Mouse (Mus musculus) frontal cortex, postnatal 36 days (tissue): ENCODE results near the gene Gm49387.

Experiments
- DNase-seq, 2 experiments: peaks; one replicate each; pipeline ENCODE4 v3.0.0; 2022; ENCODE audit warnings: low spot score in 2 of 2

Gene Gm49387

DNA sequence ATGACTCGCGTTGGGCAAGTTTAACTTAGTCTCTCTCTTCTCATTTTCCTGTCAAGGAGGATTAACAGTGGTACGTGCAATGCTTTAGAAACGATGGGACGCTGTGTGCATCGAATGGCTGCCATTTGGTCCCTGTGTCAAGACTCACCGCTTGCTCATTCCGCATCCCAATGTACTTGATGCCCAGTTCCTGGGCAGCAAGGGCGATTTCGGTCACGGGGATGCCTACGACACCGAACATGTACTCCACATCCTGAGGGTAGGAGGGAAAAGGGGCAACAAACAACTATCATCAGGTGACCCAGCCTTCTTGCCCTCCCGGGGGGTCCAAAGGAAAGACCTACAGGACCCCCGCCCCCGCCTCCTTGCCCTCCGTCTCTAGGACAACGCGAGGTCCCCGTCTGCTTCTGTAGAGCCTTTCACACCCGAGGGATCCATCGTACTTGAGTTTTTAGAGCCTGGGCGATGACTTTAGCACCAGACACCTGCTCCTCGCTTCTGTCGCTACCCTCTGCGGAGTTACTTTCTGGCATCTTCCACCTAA is at the start of gene Gm49387:
Gene Gm49387 (minus strand): TSS at position 533 of the 544 bp plus-strand sequence.
- no peak for DNase-seq

DNA sequence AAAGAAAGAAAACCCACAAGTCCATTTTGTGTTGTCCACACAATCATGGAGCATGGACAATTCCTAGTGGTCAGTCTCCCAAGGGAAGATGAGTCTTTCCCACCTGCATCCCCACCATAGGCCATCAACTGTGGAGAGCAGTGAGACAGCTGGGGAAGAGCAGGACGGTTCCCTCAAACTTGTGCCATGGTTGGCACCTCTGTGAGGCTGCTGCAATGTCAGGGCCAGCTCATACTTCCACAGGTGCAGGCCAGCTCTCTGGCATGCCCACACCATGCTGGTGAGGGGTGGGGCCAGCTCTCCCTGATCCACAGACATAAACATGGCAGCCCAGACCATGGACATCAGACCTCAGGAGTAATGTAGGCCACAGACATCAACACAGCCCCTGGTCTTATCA is 45.6 kb upstream of the Gm49387 start:
- DNase-seq = no peak

DNA sequence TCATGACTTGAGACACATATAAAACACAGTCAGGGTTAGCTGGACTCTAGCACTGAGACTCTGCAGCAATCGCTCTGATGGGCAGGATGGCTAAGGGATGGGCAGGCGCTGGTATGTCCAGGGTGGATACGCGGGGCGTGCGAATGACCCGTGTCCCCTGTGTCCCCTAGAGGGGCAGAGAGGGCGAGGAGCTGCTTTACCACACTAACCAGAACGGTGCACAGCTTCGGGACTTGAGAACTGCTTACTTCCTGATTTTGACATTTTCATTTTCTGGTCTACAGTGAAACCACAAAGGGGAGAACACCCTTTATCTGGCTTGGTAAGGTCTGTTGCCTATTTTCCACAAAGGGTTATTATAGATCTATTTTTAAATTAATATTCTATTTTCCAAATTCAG is 45.0 kb upstream of the Gm49387 start:
- DNase-seq = no peak

DNA sequence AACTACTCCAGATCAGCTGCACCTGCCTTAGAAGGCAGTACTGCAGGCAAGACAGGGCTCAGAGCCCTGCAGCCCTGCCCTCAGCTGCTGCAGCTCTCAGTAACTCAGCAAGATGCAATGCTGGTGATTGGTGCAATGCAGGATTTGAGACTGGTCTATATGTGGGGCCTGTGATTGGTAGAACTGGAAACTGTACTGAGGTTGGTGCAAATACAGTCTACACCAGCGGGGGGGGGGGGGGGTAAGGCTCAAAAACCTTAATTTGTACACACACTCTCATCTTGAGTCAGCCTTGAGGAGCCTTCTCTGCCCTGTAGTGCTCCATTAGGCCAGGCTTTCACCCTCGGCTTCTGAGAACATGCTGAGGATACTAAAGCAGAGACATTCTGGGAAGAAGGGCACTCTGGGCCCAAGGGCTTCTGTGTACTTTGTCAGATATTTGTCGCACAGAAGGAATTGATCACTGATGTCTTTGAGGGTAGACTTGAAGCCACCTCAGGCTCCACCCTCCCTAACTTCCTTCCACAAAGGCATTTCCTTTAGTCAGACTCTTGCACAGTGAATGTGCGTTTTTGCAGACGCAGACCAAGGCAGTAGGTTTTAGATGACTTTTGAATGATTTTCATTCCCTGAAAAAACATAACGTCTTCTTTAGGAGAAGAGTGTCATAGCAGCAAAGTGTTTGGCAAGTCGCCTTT is 43.8 kb upstream of the Gm49387 start:
- DNase-seq = no peak

DNA sequence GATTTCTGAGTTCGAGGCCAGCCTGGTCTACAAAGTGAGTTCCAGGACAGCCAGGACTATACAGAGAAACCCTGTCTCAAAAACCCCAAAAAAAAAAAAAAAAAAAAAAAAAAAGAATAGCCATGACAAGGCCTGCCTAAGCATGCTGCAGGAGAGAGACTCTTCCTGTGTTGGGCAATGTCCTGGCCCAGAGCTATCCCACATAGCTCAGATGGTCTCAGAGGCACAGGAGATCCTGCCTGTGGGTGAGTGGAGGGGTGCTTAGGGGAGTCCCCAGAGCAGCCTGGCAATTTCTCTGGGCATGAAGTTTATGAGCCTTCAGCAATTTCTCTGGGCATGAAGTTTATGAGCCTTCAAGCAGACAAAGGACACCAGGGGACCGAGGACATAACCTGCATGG is 42.9 kb upstream of the Gm49387 start:
- DNase-seq = no peak

DNA sequence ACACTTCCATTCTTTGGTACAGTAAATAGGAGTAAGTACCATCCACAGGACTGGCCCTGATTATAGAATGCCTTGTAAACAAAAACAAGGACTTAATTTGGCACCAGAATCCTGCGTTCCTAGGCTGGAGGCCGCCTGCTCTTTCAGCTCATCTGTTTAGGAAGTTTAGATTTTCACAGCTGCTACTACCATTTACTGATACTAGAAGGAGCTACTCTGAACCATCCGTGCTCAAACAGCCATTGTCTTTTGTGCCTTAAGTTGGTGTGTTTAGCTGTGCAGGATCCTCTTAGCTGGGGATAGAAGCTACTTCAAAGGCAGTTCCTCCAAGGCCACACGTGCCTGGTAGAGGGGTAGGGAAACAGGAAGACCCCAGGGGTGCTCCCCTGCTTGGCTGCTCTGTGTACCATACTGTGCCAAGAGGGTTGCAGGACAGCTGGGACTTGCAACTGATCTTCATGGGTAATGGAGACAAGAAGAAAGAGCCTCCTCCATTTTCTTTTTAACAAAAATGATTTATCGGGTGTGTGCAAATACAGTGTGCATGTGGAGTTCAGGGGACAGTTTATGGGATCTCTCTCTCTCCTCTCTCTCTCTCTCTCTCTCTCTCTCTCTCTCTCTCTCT is 41.4 kb upstream of the Gm49387 start:
- DNase-seq = no peak

DNA sequence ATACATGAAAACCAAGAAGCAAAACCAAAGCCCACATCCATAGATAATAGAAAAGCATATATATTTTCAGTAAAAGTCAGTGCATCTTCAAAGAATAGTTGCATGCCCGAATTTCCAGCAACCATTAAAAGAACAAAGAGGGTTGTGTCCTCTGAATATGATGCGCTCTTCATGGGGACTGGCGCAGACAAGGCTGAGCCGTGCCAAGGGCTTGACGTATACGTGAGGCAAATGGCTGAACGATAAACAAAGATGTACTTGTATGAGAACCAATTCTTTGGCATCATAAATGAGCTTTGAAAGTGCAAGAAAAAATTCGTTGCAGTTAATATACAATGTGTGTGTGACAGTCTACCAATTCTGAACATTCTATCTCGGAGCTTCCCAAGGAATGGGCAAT is 40.6 kb upstream of the Gm49387 start:
- DNase-seq = no peak

DNA sequence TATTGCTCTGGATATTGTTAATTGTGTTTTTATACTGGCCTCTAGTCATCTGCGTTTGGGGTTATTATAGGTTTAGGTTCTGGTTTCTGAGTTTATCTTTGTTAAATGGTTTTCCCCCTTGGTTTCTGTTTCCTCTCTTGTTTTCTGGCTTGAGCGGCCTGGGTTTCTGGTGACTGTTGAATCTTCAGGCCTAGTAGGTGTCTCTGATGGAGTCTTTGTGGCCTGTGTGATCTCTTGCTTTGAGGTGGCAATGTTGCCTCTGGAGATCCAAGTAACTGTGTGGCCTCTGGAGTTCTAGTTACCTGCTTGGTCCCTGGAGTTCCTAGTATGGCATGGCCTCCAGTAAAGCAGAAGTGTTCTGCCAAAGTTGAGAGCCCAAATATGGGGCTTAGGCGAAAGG is 40.0 kb upstream of the Gm49387 start:
- no peak for DNase-seq

DNA sequence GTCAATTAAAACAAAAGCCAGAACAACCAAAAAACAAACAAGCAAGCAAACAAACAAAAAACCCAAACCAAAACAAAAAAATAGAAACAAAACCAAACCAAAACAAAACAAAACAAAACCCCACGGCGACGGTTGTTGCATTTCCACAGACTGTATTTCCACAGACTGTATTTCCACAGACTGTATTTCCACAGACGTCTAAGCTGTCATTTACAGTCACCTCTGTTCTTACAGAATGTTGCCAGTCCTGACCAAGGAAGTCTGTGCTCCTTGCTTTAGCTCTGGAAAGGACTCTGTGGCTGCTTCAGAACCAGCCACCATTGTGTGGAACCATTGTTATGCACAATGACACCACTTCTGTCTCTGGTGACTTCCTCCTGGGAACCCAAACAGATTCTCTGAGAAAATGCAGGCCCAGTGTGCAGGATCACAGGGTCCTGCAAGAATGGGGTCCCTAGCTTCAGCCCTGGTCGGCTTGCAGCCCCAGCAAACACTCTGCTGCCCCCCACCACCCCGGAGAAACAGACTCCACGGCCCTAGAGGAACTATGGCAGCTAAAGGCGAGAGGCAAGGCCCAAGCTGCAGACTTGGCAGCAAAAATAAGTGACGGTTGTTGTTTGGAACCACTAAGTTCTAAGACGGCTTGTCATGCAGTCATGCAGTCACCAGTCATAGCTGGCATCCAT is 31.1 kb upstream of the Gm49387 start:
- DNase-seq = no peak

DNA sequence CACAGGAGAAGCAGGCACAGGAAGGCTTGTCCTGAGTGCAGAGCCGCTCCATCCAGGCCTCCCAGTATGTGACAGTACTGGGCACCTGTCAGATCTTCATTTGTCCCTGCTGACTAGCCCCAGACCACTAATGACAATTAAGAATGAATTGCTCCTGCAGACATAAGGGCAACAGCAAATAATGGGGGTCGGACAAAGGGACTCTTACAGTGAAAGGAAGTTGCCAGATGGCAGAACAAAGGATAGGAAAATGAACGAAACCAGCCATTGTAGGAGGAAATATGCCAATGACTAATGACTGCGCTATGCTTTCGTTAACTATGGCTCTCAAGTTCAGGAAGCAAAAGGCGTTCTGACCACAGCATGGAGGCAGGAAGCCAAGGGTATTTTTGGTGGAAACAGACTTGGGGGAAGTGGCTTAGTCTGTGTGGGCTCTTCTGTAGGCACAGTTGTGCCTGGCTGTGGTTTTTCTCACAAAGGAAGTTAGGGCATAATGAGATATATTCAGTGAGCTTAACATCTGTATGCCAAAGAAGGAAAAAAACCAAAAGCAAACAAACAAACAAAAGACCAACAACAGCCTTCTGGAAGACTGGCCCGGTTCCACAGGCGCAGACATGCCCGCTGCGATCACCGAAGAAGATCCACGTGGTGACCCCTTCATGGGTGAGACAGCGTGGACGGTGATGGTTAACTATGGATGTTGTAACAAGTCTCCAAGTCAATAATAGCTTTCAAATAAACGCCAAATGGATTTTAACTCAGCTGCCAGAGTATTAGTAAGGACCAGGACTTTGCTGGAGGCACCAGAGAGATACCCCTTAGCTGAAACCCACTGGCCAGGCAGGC is 29.2 kb upstream of the Gm49387 start:
- no peak for DNase-seq

DNA sequence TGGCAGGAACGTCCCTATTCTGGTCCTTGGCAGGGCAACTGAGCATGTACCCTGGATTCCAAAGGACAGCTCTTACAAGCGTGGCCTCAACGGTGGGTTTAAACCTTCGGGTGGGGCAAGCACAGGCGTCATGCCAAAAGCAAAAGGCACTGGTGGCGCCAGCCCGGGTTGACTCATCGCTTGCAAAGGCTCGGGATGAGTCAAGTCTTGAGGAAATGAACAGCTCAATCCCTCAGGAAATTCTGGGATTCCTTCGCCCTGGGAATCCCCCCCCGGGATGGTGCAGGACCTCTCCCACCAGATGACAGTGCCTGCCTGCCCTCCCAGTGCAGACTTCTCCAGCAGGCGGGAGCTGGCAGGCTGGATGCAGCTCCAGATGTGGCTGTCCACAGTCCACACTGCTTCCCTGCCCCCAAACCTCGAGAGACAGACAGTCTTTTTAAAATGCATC is 28.5 kb upstream of the Gm49387 start:
- DNase-seq = peak; percentile 75 to 84

DNA sequence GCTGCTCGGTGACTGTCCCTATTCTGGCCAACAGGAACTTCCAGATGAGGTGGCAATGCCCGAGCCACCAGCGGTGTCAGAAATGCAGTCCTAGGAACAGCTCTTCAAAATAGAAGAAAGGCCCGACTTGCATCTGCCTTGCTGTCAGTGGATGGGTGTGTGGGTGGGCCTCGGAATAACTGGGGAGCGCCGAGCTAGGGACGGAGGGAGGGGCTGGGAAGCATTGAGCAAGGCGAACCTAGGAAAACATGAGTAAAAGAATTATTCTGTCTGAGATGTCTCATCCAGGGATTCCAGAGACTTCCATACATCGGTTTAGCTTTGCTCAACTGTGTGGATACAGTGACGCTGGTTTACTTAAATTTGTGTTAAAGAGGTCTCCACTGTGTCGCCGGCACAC is 27.6 kb upstream of the Gm49387 start:
- peak in 1 of 2 experiments; percentile 50 for DNase-seq

DNA sequence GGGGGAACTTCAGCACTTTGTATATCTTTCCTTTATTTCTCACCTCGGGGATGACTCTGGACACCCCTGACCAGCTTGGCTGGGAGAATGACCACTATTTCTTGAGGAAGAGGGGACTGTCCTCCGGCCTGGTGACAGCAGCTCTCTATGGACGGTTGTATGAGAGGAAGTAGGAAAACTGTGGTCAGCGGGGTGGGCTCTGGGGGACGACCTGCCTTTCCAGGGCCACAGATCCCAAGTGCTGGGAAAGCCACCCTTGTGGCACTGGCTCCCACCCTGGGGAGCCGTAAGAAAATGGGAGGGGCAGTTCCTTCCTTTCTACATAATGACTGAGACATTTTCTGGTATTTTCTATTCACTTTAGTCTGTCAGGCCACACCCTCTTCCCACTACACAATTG is 27.1 kb upstream of the Gm49387 start:
- no peak for DNase-seq

DNA sequence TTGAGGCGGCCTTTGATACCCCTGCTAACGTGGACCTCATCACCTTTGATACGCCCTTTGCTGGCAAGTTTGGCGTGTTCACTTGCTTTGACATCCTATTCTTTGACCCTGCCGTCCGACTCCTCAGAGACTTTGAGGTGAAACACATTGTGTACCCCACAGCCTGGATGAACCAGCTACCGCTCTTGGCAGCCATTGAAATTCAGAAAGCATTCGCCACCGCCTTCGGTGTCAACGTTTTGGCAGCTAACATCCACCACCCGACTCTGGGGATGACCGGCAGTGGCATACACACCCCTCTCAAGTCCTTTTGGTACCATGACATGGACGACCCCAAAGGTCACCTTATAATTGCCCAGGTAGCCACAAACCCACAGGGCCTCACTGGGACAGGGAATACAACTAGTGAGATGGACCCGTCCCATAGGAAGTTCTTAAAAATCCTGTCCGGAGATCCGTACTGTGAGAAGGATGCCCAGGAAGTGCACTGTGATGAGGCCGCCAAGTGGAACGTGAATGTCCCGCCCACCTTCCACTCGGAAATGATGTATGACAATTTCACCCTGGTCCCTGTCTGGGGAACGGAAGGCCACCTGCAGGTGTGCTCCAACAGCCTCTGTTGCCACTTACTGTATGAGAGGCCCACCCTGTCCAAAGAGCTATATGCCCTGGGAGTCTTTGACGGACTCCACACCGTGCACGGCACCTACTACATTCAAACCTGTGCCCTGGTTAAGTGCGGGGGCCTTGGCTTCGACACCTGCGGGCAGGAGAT is 26.4 kb upstream of the Gm49387 start:
- no peak for DNase-seq

DNA sequence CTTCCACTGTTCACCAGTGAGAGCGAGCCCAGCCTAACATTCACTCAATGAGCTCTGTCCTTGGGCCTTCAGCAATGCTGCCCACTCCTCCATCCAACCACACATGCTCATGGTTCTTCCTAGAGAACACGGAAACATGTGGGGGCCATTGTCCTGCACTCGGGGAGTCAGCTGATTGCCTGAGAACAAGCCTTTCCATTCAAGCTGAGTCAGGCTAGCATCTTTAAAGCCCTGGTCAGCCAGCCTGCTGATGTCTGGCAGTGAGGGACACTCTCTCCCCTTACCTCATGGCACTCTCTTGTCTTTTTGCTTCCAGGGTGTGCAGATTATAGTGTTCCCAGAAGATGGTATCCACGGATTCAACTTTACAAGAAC is 24.9 kb upstream of the Gm49387 start:
- DNase-seq = no peak

DNA sequence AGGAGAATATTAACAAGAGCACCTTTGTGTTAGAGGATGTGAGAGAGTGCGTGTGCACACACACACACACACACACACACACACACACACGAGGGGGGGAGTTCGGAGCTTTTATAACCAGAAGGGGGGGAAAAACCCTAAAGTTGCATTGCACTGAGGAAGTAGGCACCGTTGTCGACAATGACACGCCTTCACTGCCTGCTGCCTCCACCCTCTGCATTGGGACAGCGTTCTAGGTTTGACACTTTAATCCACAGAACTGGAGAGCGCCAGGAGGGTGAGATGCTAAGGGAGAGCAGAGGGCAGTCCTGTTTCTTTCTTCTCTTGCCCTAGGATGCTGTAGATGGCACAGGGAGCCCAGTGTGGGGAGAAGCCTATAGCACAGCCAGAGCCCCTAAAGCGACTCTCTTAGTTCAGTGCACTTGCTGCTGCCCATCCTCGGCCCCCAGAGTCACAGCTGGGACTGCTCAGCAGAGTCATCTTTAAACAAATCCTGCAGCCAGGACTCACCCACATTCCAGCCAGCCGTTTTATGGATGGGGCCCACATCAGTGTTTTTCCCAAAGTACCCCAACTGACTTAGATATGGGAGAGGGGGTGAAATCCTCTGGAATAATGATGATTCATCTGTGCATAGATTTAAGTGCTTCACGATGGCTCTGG is 24.4 kb upstream of the Gm49387 start:
- DNase-seq = no peak

DNA sequence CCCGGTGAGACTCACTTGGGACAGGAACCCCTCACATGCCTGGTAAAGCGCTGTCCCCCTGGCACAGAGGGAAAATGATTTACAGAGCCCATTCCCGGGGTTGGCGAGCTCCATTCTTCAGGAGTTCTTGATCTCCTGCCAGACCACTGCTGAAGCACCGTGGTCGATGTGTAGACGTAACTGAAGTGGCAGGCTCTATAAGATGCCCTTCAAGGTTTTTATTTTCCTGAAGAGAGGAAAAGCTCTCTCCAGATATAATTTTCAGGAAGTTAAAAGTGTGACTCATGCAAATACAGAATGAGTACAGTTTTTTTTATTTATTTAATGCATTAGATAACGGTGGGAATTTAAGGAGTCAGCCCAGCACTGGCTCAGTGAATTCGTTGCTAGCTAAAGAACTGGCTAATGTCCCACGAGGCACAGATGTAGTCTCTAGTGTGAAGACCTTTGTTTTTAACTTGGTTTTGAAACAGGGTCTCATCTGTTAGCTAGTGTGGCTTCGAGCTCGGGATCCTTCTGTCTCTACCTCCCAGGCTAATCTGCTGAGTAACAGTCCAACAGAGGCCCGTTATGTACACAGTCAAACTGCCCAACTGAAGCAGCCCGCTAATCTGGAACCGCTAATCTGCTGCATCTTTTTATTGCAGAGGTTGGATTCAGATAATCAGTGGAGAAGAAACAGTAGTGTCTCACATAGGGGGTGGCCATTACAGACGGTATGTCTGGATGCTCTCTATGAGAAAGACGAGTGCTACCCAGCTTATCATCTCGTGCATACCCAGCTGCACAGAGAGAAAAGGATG is 23.6 kb upstream of the Gm49387 start:
- no peak for DNase-seq

DNA sequence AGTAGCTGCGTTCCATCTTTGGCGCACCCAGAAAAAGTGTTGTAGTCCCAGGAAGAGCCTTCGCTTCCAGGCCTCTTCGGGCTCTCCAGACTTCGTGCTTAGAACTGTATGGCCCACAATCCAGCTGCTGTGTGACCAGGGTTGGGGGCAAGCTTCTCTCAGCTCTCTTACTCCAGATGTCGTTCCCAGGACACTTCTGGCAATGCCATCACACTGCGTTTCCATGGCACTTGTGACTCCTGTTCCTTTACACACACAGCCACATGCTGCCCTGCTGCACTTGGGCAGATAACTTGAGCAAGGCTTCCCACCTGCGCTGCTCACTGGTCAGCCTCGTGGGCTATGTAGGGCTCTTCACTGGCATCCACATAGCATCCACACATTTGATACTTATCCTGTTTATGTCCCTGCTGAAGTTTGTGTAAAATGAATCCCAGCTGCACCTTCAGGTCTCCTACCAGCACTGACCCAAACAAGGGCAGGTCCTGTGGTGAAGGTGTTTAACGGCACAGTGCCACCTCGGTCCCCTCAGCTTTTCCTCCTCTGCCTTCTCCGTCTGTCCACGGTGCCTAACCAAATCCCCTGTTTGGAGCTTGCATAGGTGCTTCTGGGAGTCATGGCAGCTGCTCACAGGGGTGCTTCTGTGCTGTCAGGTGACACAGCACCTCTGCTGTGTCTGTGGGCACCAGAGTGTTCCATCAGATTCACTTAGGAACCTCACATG is 22.9 kb upstream of the Gm49387 start:
- no peak for DNase-seq

DNA sequence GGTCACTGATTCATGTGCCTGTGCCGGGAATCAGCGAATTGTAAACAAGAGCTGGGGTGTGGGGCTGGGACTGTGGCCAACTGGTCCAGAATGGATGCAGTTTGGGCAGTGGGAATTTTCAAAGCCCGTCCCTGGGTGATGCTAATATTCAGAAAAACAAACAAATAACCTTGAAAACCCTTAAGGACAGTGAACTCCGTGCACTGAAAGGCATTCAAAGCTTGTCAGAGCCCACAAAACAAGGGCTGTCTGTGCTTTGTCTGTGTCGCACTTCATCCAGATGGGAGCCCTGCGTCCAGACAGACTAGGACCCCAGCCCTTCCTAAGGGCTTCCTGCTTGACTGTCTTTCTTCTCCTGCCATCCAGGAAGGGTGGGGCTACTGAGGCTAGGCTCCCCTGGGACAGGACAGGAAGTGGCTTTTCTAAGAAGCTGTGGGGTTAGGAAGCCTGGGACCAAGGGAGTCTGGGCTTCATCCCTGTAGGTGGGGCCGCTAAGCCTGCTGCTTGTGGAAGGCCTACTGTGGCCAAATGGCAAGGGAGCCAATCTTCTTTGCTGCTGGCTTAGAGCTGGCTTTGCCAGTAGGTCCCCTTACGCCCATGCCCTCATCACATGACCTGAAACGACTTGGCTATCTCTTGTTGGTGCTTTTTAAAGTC is 22.0 kb upstream of the Gm49387 start:
- DNase-seq = no peak
